Mouse (Mus musculus): Measurements from ENCODE around the gene Lefty1.

- TF ChIP-seq CTCF (conservative IDR thresholded peaks at IDR 0.05; ENCODE audit: low read length) (peak; percentile 11; the same call in 1 of the 2 replicates), POU5F1 (IDR thresholded peaks at IDR 0.05; ENCODE audit: borderline replicate concordance, low read length) (no peak)
Measured at GRCm38 (mm10) chr1:180943896-180944295, 9.1 kb downstream of the Lefty1 start.

Data from E14TG2a.4 (cell line).